Mouse (Mus musculus) ovary, adult 10 weeks (tissue): ENCODE data around the gene Tlr12. TPM values are rescaled to one million over a fixed set of nuclear protein-coding genes. Genes with fewer than 3 reads are reported as not detected.

Source experiments
- polyA plus RNA-seq: library from polyadenylated mRNA; stranded (reverse); fragments of 350-450 nt; fragmentation: Illumina TruSeq; extraction: RNeasy Lipid Tissue Mini Kit (QIAGEN cat#74804); gene quantifications from one replicate; pipeline ENCODE4 v1.2.3, GENCODE M21; 2014

The Tlr12 gene
- not detected for polyA plus RNA-seq

DNA sequence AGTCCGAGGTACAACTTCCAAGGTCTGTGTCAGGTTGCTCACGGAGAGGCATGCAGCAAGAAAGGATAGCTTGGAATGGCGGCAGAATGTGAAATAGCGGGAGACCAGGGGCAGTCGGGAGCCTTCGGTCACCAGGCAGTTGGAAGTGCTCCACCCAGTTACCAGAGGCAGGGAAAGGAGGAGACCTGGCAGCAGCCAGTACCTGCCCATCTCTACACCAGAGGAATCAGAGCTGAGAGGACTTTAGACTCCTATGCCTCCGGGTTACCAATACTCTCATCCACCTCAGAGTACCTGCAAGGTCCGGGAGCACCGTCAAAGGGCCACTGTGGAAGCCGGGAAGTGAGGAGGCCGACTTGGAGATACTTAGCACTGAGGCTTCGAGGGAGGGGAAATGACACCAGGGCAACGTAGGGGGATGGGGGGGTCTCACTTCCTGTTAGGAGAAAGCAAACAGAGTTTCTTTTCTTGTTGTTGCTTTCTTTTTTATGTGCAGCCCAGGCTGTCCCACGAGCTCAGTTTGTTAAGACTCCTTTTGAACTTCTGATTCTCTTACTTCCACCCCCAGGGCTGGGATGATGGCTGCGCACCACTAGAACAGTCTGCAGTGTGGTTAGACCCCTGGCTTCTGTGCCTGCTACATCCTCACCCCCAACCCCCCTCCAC, at the start of gene Tlr12:
Gene Tlr12, minus strand, starts transcription at position 374 of the 666 bp plus-strand sequence.

DNA sequence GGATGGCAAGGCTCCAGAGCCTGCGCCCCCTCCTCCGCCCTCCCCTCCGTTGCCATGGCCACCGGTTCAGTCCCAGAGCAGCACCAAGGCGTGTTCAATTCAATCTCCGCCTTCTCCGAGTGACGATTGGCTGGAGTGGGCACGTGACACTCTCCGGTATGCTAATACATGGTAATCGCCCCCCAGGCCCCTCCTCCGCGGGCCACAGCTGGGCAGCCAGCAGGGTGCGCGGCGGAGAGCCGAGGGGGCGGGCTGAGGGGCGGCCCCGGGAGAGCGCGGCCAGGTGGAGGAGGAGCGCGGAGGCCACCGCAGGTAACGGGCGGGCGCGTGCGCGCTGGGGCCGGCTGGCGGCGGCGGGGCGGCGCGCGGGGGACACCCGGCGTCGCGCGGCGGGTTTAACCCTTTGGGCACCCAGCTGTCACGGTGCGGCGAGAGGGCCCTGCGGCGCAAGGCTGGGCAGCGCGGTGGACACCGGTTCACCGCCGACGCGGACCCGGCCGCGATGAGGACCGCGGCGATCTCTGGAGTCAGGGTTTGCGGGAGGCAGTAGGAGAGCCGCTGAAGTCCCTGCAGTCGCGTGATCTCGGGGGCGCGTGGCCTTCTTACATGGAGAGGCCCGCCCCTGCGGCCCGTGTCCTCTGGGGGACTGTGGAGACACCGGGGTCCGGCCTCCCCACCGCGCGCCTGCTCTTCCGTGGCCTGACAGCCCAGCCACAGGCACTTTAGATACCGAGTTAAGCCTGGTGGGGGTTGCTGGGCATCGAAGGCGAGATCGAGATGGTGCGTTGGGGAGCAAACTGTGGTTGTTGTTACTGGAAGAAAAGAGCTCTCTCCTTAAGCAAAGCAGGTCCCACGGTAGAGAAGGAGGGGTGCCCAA, 36.3 kb upstream of the Tlr12 start, which contains the start of gene Phc2:
Gene Phc2, plus strand, starts transcription at position 198 of the 877 bp plus-strand sequence.

DNA sequence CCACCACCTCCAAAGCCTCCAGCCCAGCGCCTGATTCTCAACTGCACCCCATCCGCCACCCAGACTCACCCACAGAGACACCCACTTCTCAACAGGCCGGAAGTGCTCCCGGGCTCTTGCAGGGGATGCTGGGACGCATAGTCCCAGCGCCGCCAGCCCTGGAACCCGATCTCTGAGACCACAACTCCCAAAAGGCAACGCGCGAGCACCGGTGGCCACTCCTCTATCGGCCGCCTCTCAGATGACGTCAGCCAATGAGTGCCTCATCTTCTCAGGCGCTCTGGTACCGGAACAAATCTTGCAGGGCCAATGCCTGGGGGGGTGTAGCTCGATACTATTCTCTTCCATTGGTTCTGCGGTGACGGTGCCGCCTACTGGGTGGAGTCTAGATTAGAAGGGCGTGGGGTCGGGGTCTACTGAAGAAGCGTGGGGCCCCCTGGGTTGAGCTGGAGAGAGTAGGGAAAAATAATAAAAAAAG, 8.5 kb downstream of the Tlr12 start, which contains the start of gene Zscan20:
Gene Zscan20, minus strand, starts transcription at position 174 of the 478 bp plus-strand sequence.

Other genes with a start within 250 kb of the Tlr12 start
- 3.1 TPM for gene Zscan20, start 8.5 kb downstream of the Tlr12 start, polyA plus RNA-seq
- 1.2 TPM for gene Phc2, start 36.1 kb upstream of the Tlr12 start, polyA plus RNA-seq
- not detected for gene A3galt2, start 136.7 kb upstream of the Tlr12 start, polyA plus RNA-seq
- gene Zfp362, start 187.4 kb upstream of the Tlr12 start, polyA plus RNA-seq: 16.6 TPM